In genomic region chr9:26659366-26659765, GRCm38 (mm10) we compare ENCODE assay signal across 21 mouse cellular contexts.
DNase-seq lines count a peak whose midpoint lies in the region; ATAC-seq lines count a peak whose summit lies in the region.
"Had no signal": no experiment of that assay in that cellular context is flagged by ENCODE, and none has a peak within 500 bp of the region (broad histone marks: within the 10 kb centered on the region; RNA-seq: fewer than 3 reads in every experiment).

No protein-coding gene starts in this region.

- H3K4me2 ChIP-seq in kidney, embryonic 16.5 days (replicated peaks; ENCODE audit: low read depth, low read length), result no peak overlapping the region
- no peak overlapping the region for H3K4me2 ChIP-seq in kidney, embryonic 14.5 days (replicated peaks; ENCODE audit: low read depth, low read length)
- H3K4me2 ChIP-seq: embryonic facial prominence, embryonic 13.5 days; forebrain, embryonic 12.5 days; hindbrain, embryonic 12.5 days had no signal

- intact Hi-C loops in gastrocnemius, postnatal 14 days (cut with DNase I; ENCODE audit: low total_unique reads), result no loop called here

- WGBS in kidney, embryonic 16.5 days, result 66% methylated on average over 2 of the region's 2 CpGs
- WGBS in kidney, embryonic 14.5 days, result 68% methylated on average over 2 of the region's 2 CpGs

- H3K9me3 ChIP-seq in kidney, embryonic 16.5 days (ENCODE audit: low read length), result no peaks in the 10 kb centered on the region
- H3K9me3 ChIP-seq in kidney, embryonic 14.5 days (ENCODE audit: control insufficient read depth, low read length), result no peaks in the 10 kb centered on the region
- H3K9me3 ChIP-seq: embryonic facial prominence, embryonic 13.5 days; forebrain, embryonic 12.5 days; heart, embryonic 10.5 days; hindbrain, embryonic 12.5 days had no signal

- peak; percentile 12 for DNase-seq in gastrocnemius, adult 18-20 months (ENCODE audit: low spot score)
- DNase-seq in gastrocnemius, postnatal 14 days, result no peak
- DNase-seq in kidney, adult 11 months, result peak; percentile 5
- peak; percentile 19 for DNase-seq in kidney, adult 9 months
- DNase-seq in adrenal gland, postnatal 36 days, result no peak
- DNase-seq: adrenal gland, postnatal 14 days; cerebellum, adult 2 months; heart, postnatal 10 days; heart, postnatal 4 days had no signal

- H3K27ac ChIP-seq in kidney, embryonic 16.5 days (ENCODE audit: low read length), result no peak overlapping the region
- H3K27ac ChIP-seq in kidney, embryonic 14.5 days (ENCODE audit: low read depth, low read length), result no peak overlapping the region
- H3K27ac ChIP-seq: embryonic facial prominence, embryonic 13.5 days; forebrain, embryonic 12.5 days; heart, embryonic 10.5 days; hindbrain, embryonic 12.5 days had no signal

- no peaks in the 10 kb centered on the region for H3K4me1 ChIP-seq in kidney, embryonic 16.5 days (ENCODE audit: insufficient read depth, low read length)
- H3K4me1 ChIP-seq in kidney, embryonic 14.5 days (ENCODE audit: control insufficient read depth, insufficient read depth, low read length), result no peaks in the 10 kb centered on the region
- H3K4me1 ChIP-seq: embryonic facial prominence, embryonic 13.5 days; forebrain, embryonic 12.5 days; heart, embryonic 10.5 days; hindbrain, embryonic 12.5 days had no signal

- H3K36me3 ChIP-seq in kidney, embryonic 16.5 days (ENCODE audit: insufficient read depth, low read length), result no peaks in the 10 kb centered on the region
- no peaks in the 10 kb centered on the region for H3K36me3 ChIP-seq in kidney, embryonic 14.5 days (ENCODE audit: control insufficient read depth, insufficient read depth, low read length)
- H3K36me3 ChIP-seq: embryonic facial prominence, embryonic 13.5 days; forebrain, embryonic 12.5 days; heart, embryonic 10.5 days; hindbrain, embryonic 12.5 days had no signal

- ATAC-seq in kidney, embryonic 16.5 days (ENCODE audit: low FRiP score, low TSS enrichment), result no peak
- no peak for ATAC-seq in kidney, embryonic 14.5 days (ENCODE audit: low FRiP score, low TSS enrichment)
- ATAC-seq: activated CD4-positive, CD25-positive, alpha-beta regulatory T cell, adult 4 months; forebrain, embryonic 16.5 days; hindbrain, embryonic 16.5 days; inflammation-experienced regulatory T-cells, adult 6 months; Patski had no signal

- H3K9ac ChIP-seq in kidney, embryonic 16.5 days (replicated peaks; ENCODE audit: low read length), result no peak overlapping the region
- no peak overlapping the region for H3K9ac ChIP-seq in kidney, embryonic 14.5 days (ENCODE audit: low read depth, low read length)
- H3K9ac ChIP-seq: embryonic facial prominence, embryonic 13.5 days; forebrain, embryonic 12.5 days; hindbrain, embryonic 12.5 days had no signal

- no peaks in the 10 kb centered on the region for H3K27me3 ChIP-seq in kidney, embryonic 16.5 days (ENCODE audit: insufficient read depth, low read length)
- no peaks in the 10 kb centered on the region for H3K27me3 ChIP-seq in kidney, embryonic 14.5 days (ENCODE audit: control insufficient read depth, insufficient read depth, low read length)
- H3K27me3 ChIP-seq: CH12.LX; embryonic facial prominence, embryonic 13.5 days; forebrain, embryonic 12.5 days; hindbrain, embryonic 12.5 days; Patski had no signal

- no peak overlapping the region for H3K4me3 ChIP-seq in kidney, embryonic 16.5 days (ENCODE audit: low read length)
- no peak overlapping the region for H3K4me3 ChIP-seq in kidney, embryonic 14.5 days (ENCODE audit: low read length)
- H3K4me3 ChIP-seq: embryonic facial prominence, embryonic 13.5 days; forebrain, embryonic 12.5 days; heart, embryonic 10.5 days; hindbrain, embryonic 12.5 days had no signal

Comparison
In these comparisons a context has a peak if more than half of its experiments do, and no peak if none do; other contexts are left out.
1. DNase-seq: peak in gastrocnemius, adult 18-20 months (single experiment), kidney, adult 11 months (single experiment) and kidney, adult 9 months (single experiment); none in gastrocnemius, postnatal 14 days (single experiment) and adrenal gland, postnatal 36 days (0 of 2).